Mouse (Mus musculus) heart, adult 2 months (tissue): ENCODE data around the gene Arid4a. TPM values are rescaled to one million over a fixed set of nuclear protein-coding genes. Genes with fewer than 3 reads are reported as not detected.

Source experiments
- DNase-seq, 2 experiments: peaks; one replicate each; pipeline ENCODE4 v3.0.0; 2021
- H3K27ac ChIP-seq: fragments of 200-600 bp; 2 replicates; pipeline ENCODE4 v1.8.1; 2022
- H3K27me3 ChIP-seq: fragments of 200-500 bp; 2 replicates; pipeline ENCODE4 v1.6.1; 2012; ENCODE audit warnings: mild to moderate bottlenecking, low read length, inconsistent platforms, mixed read lengths; ENCODE audit not compliant: control insufficient read depth, insufficient read depth
- H3K36me3 ChIP-seq: fragments of 200-500 bp; 2 replicates; pipeline ENCODE4 v1.6.1; 2012; ENCODE audit warnings: low read length, inconsistent platforms; ENCODE audit not compliant: control insufficient read depth, insufficient read depth
- H3K4me1 ChIP-seq: fragments of 200-500 bp; 2 replicates; pipeline ENCODE4 v1.6.1; 2011; ENCODE audit warnings: low read length; ENCODE audit not compliant: control insufficient read depth, insufficient read depth
- H3K4me3 ChIP-seq: fragments of 200-600 bp; 2 replicates; pipeline ENCODE4 v1.8.1; 2022
- H3K79me2 ChIP-seq: fragments of 200-500 bp; replicated peaks from 2 replicates; pipeline ENCODE4 v1.6.1; 2012; ENCODE audit warnings: mild to moderate bottlenecking, inconsistent platforms, low read length, moderate library complexity, mixed read lengths; ENCODE audit not compliant: control insufficient read depth, insufficient read depth
- H3K9ac ChIP-seq: fragments of 200-500 bp; 2 replicates; pipeline ENCODE4 v1.6.1; 2012; ENCODE audit warnings: low read depth, mild to moderate bottlenecking, control low read depth, inconsistent platforms, low read length, mixed read lengths
- CTCF ChIP-seq: fragments of 200-600 bp; IDR thresholded peaks from 2 replicates; pipeline ENCODE4 v1.8.1; 2022; ENCODE audit warnings: antibody characterized with exemption, mild to moderate bottlenecking, moderate library complexity
- EP300 ChIP-seq: fragments of 200-500 bp; IDR thresholded peaks from 2 replicates; pipeline ENCODE4 v1.6.1; 2011; ENCODE audit warnings: low read depth, low read length, control low read depth; ENCODE audit not compliant: insufficient read depth
- POLR2A ChIP-seq: fragments of 200-500 bp; IDR thresholded peaks from 2 replicates; pipeline ENCODE4 v1.6.1; 2011; ENCODE audit warnings: mild to moderate bottlenecking, low read depth, low read length, control low read depth; ENCODE audit not compliant: insufficient read depth
- WGBS: fragments of 180-500 bp; shearing (Covaris S2); methylation state at CpG from one replicate; pipeline ENCODE4 v1.1.7; 2018; 5-methylcytosine and 5-hydroxymethylcytosine counted together
- intact Hi-C: fragments of 180-260 bp; cut with DNase I; formaldehyde crosslinking; loops from one replicate; pipeline ENCODE4 v1.15.1; 2025
- polyA plus RNA-seq: library from polyadenylated mRNA; depleted of rRNA; stranded (reverse); fragments of >200 nt; gene quantifications from 2 replicates; pipeline ENCODE4 v1.2.3, GENCODE M21; 2012
- total RNA-seq, 2 experiments: library from RNA; stranded (reverse); gene quantifications; 2 replicates each; pipeline ENCODE4 v1.2.3; 2021

Gene Arid4a
- total and polyA plus RNA-seq, 3 experiments: 2.5 to 15.3 (median 14.1) TPM

GRCm38 (mm10) chr12:71135581-71135980 is 119.8 kb downstream of the Arid4a start:
- H3K79me2 ChIP-seq: peaks cover 2% of the 10 kb centered on the region; the same call in 1 of the 2 replicates
- H3K9ac ChIP-seq: no peak overlapping the region
- WGBS: 18% methylated on average over 5 of the region's 5 CpGs
- H3K36me3 ChIP-seq: peaks cover 6% of the 10 kb centered on the region
- H3K27me3 ChIP-seq: no peaks in the 10 kb centered on the region
- DNase-seq: no peak
- intact Hi-C loops: loop anchor here (5.0 kb wide), 1 partner anchor 168 kb away; no protein-coding TSS in a partner anchor
- no peak overlapping the region for H3K27ac ChIP-seq
- H3K4me1 ChIP-seq: peaks cover 2% of the 10 kb centered on the region
- no peak for TF ChIP-seq EP300
- no peak for TF ChIP-seq POLR2A
- TF ChIP-seq CTCF: no peak
- H3K4me3 ChIP-seq: peak overlapping the region; percentile 74

GRCm38 (mm10) chr12:71136130-71136973 is 120.6 kb downstream of the Arid4a start, which contains the start of the genes Timm9 and 2700049A03Rik:
Gene Timm9, minus strand, starts transcription at chr12:71136684.
Gene 2700049A03Rik, plus strand, starts transcription at chr12:71136848.
- peak within 1 kb of the TSS; percentile 98 for H3K27ac ChIP-seq
- H3K36me3 ChIP-seq: peaks cover 6% of the 10 kb centered on the region
- H3K4me1 ChIP-seq: peaks cover 2% of the 10 kb centered on the region
- peak; percentile 79 to 86 for DNase-seq
- under 1% methylated on average over 52 of the region's 52 CpGs for WGBS
- H3K27me3 ChIP-seq: no peaks in the 10 kb centered on the region
- H3K79me2 ChIP-seq: peaks cover 2% of the 10 kb centered on the region; the same call in 1 of the 2 replicates
- intact Hi-C loops: loop anchor here (5.0 kb wide), 1 partner anchor 169 kb away; no protein-coding TSS in a partner anchor
- H3K4me3 ChIP-seq: peak within 1 kb of the TSS; percentile 74
- TF ChIP-seq EP300: peak; percentile 71
- TF ChIP-seq POLR2A: peak; percentile 85
- no peak for TF ChIP-seq CTCF
- peak within 1 kb of the TSS; percentile 80 for H3K9ac ChIP-seq

GRCm38 (mm10) chr12:71136974-71137491 is 121.2 kb downstream of the Arid4a start:
- peak overlapping the region; percentile 74 for H3K4me3 ChIP-seq
- peaks cover 6% of the 10 kb centered on the region for H3K36me3 ChIP-seq
- H3K27me3 ChIP-seq: no peaks in the 10 kb centered on the region
- peaks cover 2% of the 10 kb centered on the region for H3K4me1 ChIP-seq
- no peak for TF ChIP-seq EP300
- peak; percentile 75 for TF ChIP-seq POLR2A
- TF ChIP-seq CTCF: no peak
- H3K79me2 ChIP-seq: peaks cover 2% of the 10 kb centered on the region; the same call in 1 of the 2 replicates
- H3K27ac ChIP-seq: peak overlapping the region; percentile 98
- WGBS: under 1% methylated on average over 30 of the region's 30 CpGs
- peak; percentile 84 to 86 for DNase-seq
- intact Hi-C loops: loop anchor here (5.0 kb wide), 1 partner anchor 170 kb away; no protein-coding TSS in a partner anchor
- H3K9ac ChIP-seq: peak overlapping the region; percentile 60

- Histone ChIP-seq H3K36me3 (peaks cover 6% of the 10 kb centered on the region), H3K9ac (peak overlapping the region; percentile 58), H3K4me3 (peak overlapping the region; percentile 74), H3K4me1 (peaks cover 2% of the 10 kb centered on the region), H3K27me3 (no peaks in the 10 kb centered on the region), H3K27ac (peak overlapping the region; percentile 98; the same call in 1 of the 2 replicates), H3K79me2 (peaks cover 2% of the 10 kb centered on the region; the same call in 1 of the 2 replicates)
- intact Hi-C loops: loop anchor here (5.0 kb wide), 1 partner anchor 170 kb away; no protein-coding TSS in a partner anchor
- WGBS: 4% methylated on average over 11 of the region's 11 CpGs
- TF ChIP-seq POLR2A (no peak), CTCF (no peak), EP300 (no peak)
- DNase-seq: no peak
These were observed 121.9 kb downstream of the Arid4a start for GRCm38 (mm10) chr12:71137686-71138085.

- DNase-seq: no peak
- Histone ChIP-seq H3K27me3 (no peaks in the 10 kb centered on the region), H3K79me2 (peaks cover 2% of the 10 kb centered on the region; the same call in 1 of the 2 replicates), H3K9ac (no peak overlapping the region), H3K4me3 (no peak overlapping the region), H3K4me1 (peaks cover 2% of the 10 kb centered on the region), H3K27ac (no peak overlapping the region), H3K36me3 (peaks cover 6% of the 10 kb centered on the region)
- intact Hi-C loops: loop anchor here (5.0 kb wide), 1 partner anchor 172 kb away; no protein-coding TSS in a partner anchor
- WGBS: 74% methylated on average over 5 of the region's 5 CpGs
- TF ChIP-seq POLR2A (no peak), CTCF (peak; percentile 67)
These were observed 123.6 kb downstream of the Arid4a start for GRCm38 (mm10) chr12:71139258-71139828.
